In genomic region chr13:91591863-91592262, GRCm38 (mm10) we compare ENCODE assay signal across 10 mouse cellular contexts.
DNase-seq lines count a peak whose midpoint lies in the region.
"Had no signal": no experiment of that assay in that cellular context is flagged by ENCODE, and none has a peak within 500 bp of the region (broad histone marks: within the 10 kb centered on the region; RNA-seq: fewer than 3 reads in every experiment).

No protein-coding gene starts in this region.

- DNase-seq in frontal cortex, postnatal 36 days (ENCODE audit: low spot score in 2 of 2) = peak; percentile 21 to 27
- no peak for DNase-seq in frontal cortex, postnatal 10 days (ENCODE audit: low spot score in 2 of 2)
- DNase-seq in right cerebral cortex, postnatal 25 days = peak; percentile 55
- no peak for DNase-seq in right cerebral cortex, postnatal 14 days
- peak; percentile 40 to 52 for DNase-seq in cerebellum, postnatal 25 days
- DNase-seq in heart, adult 18-20 months = no peak
- DNase-seq in testis, postnatal 10 days (ENCODE audit: low spot score) = no peak
- DNase-seq: kidney, adult 2 months; kidney, postnatal 36 days; lung, embryonic 14.5 days had no signal

Comparison
In these comparisons a context has a peak if more than half of its experiments do, and no peak if none do; other contexts are left out.
1. DNase-seq: peak in frontal cortex, postnatal 36 days (2 of 2), right cerebral cortex, postnatal 25 days (single experiment) and cerebellum, postnatal 25 days (2 of 2); none in frontal cortex, postnatal 10 days (0 of 2), right cerebral cortex, postnatal 14 days (single experiment), heart, adult 18-20 months (0 of 2) and testis, postnatal 10 days (single experiment).